ENCODE assay signal across 19 mouse cellular contexts in genomic region chr8:122928631-122929224, GRCm38 (mm10).
DNase-seq lines count a peak whose midpoint lies in the region; ATAC-seq and TF ChIP-seq lines count a peak whose summit lies in the region.
"Had no signal": no experiment of that assay in that cellular context is flagged by ENCODE, and none has a peak within 500 bp of the region (broad histone marks: within the 10 kb centered on the region; RNA-seq: fewer than 3 reads in every experiment).

No protein-coding gene starts in this region.

- no peak overlapping the region for H3K4me3 ChIP-seq in gastrocnemius, adult 2 months
- H3K4me3 ChIP-seq in midbrain, postnatal 0 days (ENCODE audit: low read depth, low read length), result no peak overlapping the region
- H3K4me3 ChIP-seq in midbrain, embryonic 14.5 days (replicated peaks; ENCODE audit: low read depth, low read length), result no peak overlapping the region
- H3K4me3 ChIP-seq in midbrain, embryonic 15.5 days, result no peak overlapping the region
- H3K4me3 ChIP-seq: forebrain, embryonic 13.5 days; heart, embryonic 15.5 days; limb, embryonic 10.5 days; liver, embryonic 15.5 days; neural tube, embryonic 13.5 days had no signal

- 85% methylated on average over 7 of the region's 7 CpGs for WGBS in midbrain, postnatal 0 days
- WGBS in midbrain, embryonic 14.5 days, result 92% methylated on average over 7 of the region's 7 CpGs
- WGBS in midbrain, embryonic 15.5 days, result 91% methylated on average over 7 of the region's 7 CpGs

- no peak for TF ChIP-seq CTCF in gastrocnemius, adult 2 months (IDR thresholded peaks at IDR 0.05)
- TF ChIP-seq CTCF in midbrain, postnatal 0 days (IDR thresholded peaks at IDR 0.05), result no peak

- H3K27ac ChIP-seq in gastrocnemius, adult 2 months, result peak overlapping the region; percentile 56; the same call in 1 of the 2 replicates
- 0 out of 2 replicates have a peak overlapping the region, but pooled peaks have one; percentile 18 for H3K27ac ChIP-seq in midbrain, postnatal 0 days (ENCODE audit: low read depth, low read length)
- no peak overlapping the region for H3K27ac ChIP-seq in midbrain, embryonic 14.5 days (replicated peaks; ENCODE audit: low read depth, low read length)
- no peak overlapping the region for H3K27ac ChIP-seq in midbrain, embryonic 15.5 days
- H3K27ac ChIP-seq: forebrain, embryonic 13.5 days; heart, embryonic 15.5 days; hindbrain, embryonic 14.5 days; limb, embryonic 10.5 days; liver, embryonic 15.5 days; neural tube, embryonic 13.5 days had no signal

- H3K27me3 ChIP-seq in midbrain, postnatal 0 days (ENCODE audit: insufficient read depth, low read length), result no peaks in the 10 kb centered on the region
- H3K27me3 ChIP-seq in midbrain, embryonic 14.5 days (ENCODE audit: control insufficient read depth, insufficient read depth, low read length), result no peaks in the 10 kb centered on the region
- no peaks in the 10 kb centered on the region for H3K27me3 ChIP-seq in splenic B cell, adult 2 months (ENCODE audit: control insufficient read depth, insufficient read depth, low read length, poor library complexity, severe bottlenecking)
- H3K27me3 ChIP-seq in midbrain, embryonic 15.5 days (replicated peaks), result no peaks in the 10 kb centered on the region
- H3K27me3 ChIP-seq: forebrain, embryonic 13.5 days; heart, embryonic 15.5 days; liver, embryonic 15.5 days; neural tube, embryonic 13.5 days had no signal

- intact Hi-C loops in gastrocnemius, adult 2 months (cut with DNase I), result no loop called here

- H3K9ac ChIP-seq in midbrain, postnatal 0 days (replicated peaks; ENCODE audit: low read length, poor library complexity, severe bottlenecking), result no peak overlapping the region
- H3K9ac ChIP-seq in midbrain, embryonic 14.5 days (replicated peaks; ENCODE audit: low read length), result no peak overlapping the region
- H3K9ac ChIP-seq in midbrain, embryonic 15.5 days, result no peak overlapping the region
- H3K9ac ChIP-seq: forebrain, embryonic 13.5 days; heart, embryonic 15.5 days; hindbrain, embryonic 14.5 days; liver, embryonic 15.5 days; neural tube, embryonic 13.5 days had no signal

- no peaks in the 10 kb centered on the region for H3K9me3 ChIP-seq in midbrain, postnatal 0 days (ENCODE audit: low read length)
- H3K9me3 ChIP-seq in midbrain, embryonic 14.5 days (ENCODE audit: control insufficient read depth, low read length), result no peaks in the 10 kb centered on the region
- H3K9me3 ChIP-seq in midbrain, embryonic 15.5 days, result no peaks in the 10 kb centered on the region
- H3K9me3 ChIP-seq: forebrain, embryonic 13.5 days; heart, embryonic 15.5 days; limb, embryonic 10.5 days; liver, embryonic 15.5 days; neural tube, embryonic 13.5 days had no signal

- no peak overlapping the region for H3K4me2 ChIP-seq in midbrain, postnatal 0 days (ENCODE audit: low read depth, low read length, poor library complexity, severe bottlenecking)
- no peak overlapping the region for H3K4me2 ChIP-seq in midbrain, embryonic 14.5 days (ENCODE audit: low read length)
- no peak overlapping the region for H3K4me2 ChIP-seq in midbrain, embryonic 15.5 days
- H3K4me2 ChIP-seq: forebrain, embryonic 13.5 days; heart, embryonic 15.5 days; hindbrain, embryonic 14.5 days; liver, embryonic 15.5 days; midbrain, embryonic 11.5 days; neural tube, embryonic 13.5 days had no signal

- peaks cover 2% of the 10 kb centered on the region; the same call in 1 of the 2 replicates for H3K4me1 ChIP-seq in midbrain, postnatal 0 days (ENCODE audit: insufficient read depth, low read length)
- H3K4me1 ChIP-seq in midbrain, embryonic 14.5 days (ENCODE audit: control insufficient read depth, insufficient read depth, low read length), result 0 out of 2 replicates have a peak, but pooled peaks cover 2% of the 10 kb centered on the region
- peaks cover 16% of the 10 kb centered on the region for H3K4me1 ChIP-seq in midbrain, embryonic 15.5 days

- no peak for ATAC-seq in midbrain, postnatal 0 days (ENCODE audit: low FRiP score)
- ATAC-seq in midbrain, embryonic 14.5 days (ENCODE audit: low FRiP score, low TSS enrichment), result no peak
- ATAC-seq in granulocyte monocyte progenitor cell, adult 5-6 weeks (replicated peaks; ENCODE audit: poor library complexity, severe bottlenecking), result peak; percentile 66
- no peak for ATAC-seq in frontal cortex, adult (ENCODE audit: low TSS enrichment)
- ATAC-seq in midbrain, embryonic 15.5 days (replicated peaks), result no peak
- ATAC-seq: forebrain, embryonic 13.5 days had no signal

- DNase-seq in gastrocnemius, adult 2 months, result no peak
- DNase-seq in gastrocnemius, adult 8-10 months (ENCODE audit: low spot score in 2 of 2), result no peak
- DNase-seq in midbrain, postnatal 0 days (ENCODE audit: low spot score), result no peak
- no peak for DNase-seq in midbrain, embryonic 14.5 days
- peak; percentile 55 for DNase-seq in splenic B cell, adult 2 months (ENCODE audit: low read depth, low spot score)
- DNase-seq: adrenal gland, adult 8-10 months; cerebellum, adult 11 months; gastrocnemius, postnatal 25 days; kidney, adult 8-10 months had no signal

- H3K36me3 ChIP-seq in midbrain, postnatal 0 days (ENCODE audit: insufficient read depth, low read length), result no peaks in the 10 kb centered on the region
- no peaks in the 10 kb centered on the region for H3K36me3 ChIP-seq in midbrain, embryonic 14.5 days (ENCODE audit: control insufficient read depth, insufficient read depth, low read length)
- peaks cover 2% of the 10 kb centered on the region; the same call in 1 of the 2 replicates for H3K36me3 ChIP-seq in splenic B cell, adult 2 months (ENCODE audit: control insufficient read depth, insufficient read depth, low read length, poor library complexity, severe bottlenecking)
- no peaks in the 10 kb centered on the region for H3K36me3 ChIP-seq in midbrain, embryonic 15.5 days (replicated peaks)
- H3K36me3 ChIP-seq: heart, embryonic 15.5 days; liver, embryonic 15.5 days; neural tube, embryonic 13.5 days had no signal

Comparison
In these comparisons a context has a peak if more than half of its experiments do, and no peak if none do; other contexts are left out.
1. H3K27ac ChIP-seq: peak in gastrocnemius, adult 2 months (single experiment) and midbrain, postnatal 0 days (single experiment); none in midbrain, embryonic 14.5 days (single experiment) and midbrain, embryonic 15.5 days (single experiment).